Mouse (Mus musculus) hindbrain, embryonic 14.5 days (tissue): ENCODE results near the gene Arpc2. TPM values are rescaled to one million over a fixed set of nuclear protein-coding genes. Genes with fewer than 3 reads are reported as not detected.
"Not testable (repeated sequence)": the region's sequence is repeated elsewhere in the genome, so short reads cannot be mapped to it uniquely, and the experiment has no call there.

ENCODE experiments used
- ATAC-seq: fragments of 200-750 bp; cut with Nextera tagmentation; 2 replicates; pipeline ENCODE4 v1.8.0; 2017; ENCODE audit warnings: moderate number of reproducible peaks, mild to moderate bottlenecking, moderate TSS enrichment, moderate library complexity; ENCODE audit not compliant: low FRiP score
- DNase-seq: peaks from one replicate; pipeline ENCODE4 v3.0.0-alpha.2; 2015; ENCODE audit warnings: low spot score
- H3K27ac ChIP-seq: fragments of 300-500 bp; sonication (generic); 2 replicates; pipeline ENCODE4 v1.5.1; 2014; ENCODE audit warnings: mild to moderate bottlenecking, moderate library complexity
- H3K27me3 ChIP-seq: fragments of 300-500 bp; sonication (generic); 2 replicates; pipeline ENCODE4 v1.6.1; 2014; ENCODE audit warnings: mild to moderate bottlenecking, low read length, mixed read lengths; ENCODE audit not compliant: control insufficient read depth, insufficient read depth
- H3K36me3 ChIP-seq: fragments of 300-500 bp; sonication (generic); replicated peaks from 2 replicates; pipeline ENCODE4 v1.6.1; 2014; ENCODE audit not compliant: control insufficient read depth, insufficient read depth
- H3K4me1 ChIP-seq: fragments of 300-500 bp; sonication (generic); replicated peaks from 2 replicates; pipeline ENCODE4 v1.6.1; 2014; ENCODE audit warnings: antibody characterized with exemption, low read length, mixed read lengths; ENCODE audit not compliant: control insufficient read depth, insufficient read depth
- H3K4me2 ChIP-seq: fragments of 300-500 bp; sonication (generic); replicated peaks from 2 replicates; pipeline ENCODE4 v1.6.1; 2014; ENCODE audit warnings: mild to moderate bottlenecking, moderate library complexity
- H3K4me3 ChIP-seq: fragments of 300-500 bp; sonication (generic); replicated peaks from 2 replicates; pipeline ENCODE4 v1.5.1; 2014; ENCODE audit warnings: mild to moderate bottlenecking, low read length
- H3K9ac ChIP-seq: fragments of 300-500 bp; sonication (generic); 2 replicates; pipeline ENCODE4 v1.6.1; 2014
- H3K9me3 ChIP-seq: fragments of 300-500 bp; sonication (generic); 2 replicates; pipeline ENCODE4 v1.6.1; 2016; ENCODE audit warnings: low read length; ENCODE audit not compliant: control insufficient read depth
- WGBS: fragments of 180-500 bp; shearing (Covaris S2); extraction: QIAGEN DNeasy Blood & Tissue Kit; methylation state at CpG from one replicate; pipeline ENCODE4 v1.1.7; 2014; 5-methylcytosine and 5-hydroxymethylcytosine counted together
- polyA plus RNA-seq: library from polyadenylated mRNA; unstranded; fragments of >200 nt; fragmentation: Nextera tagmentation; extraction: Ambion mirVana; gene quantifications from 2 replicates; pipeline ENCODE4 v1.2.1, GENCODE M21; 2014

The Arpc2 gene
- polyA plus RNA-seq, 1 experiment from 2014 or later, result 324 TPM

GRCm38 (mm10) chr1:74284543-74285160 is 48.8 kb downstream of the Arpc2 start, which contains the start of the genes Aamp and Pnkd:
Gene Aamp (minus strand): TSS chr1:74284738.
Gene Pnkd (plus strand): TSS chr1:74284930.
- ATAC-seq (peak; percentile 98), DNase-seq (peak; percentile 99)
- H3K4me1 ChIP-seq, result peaks cover 12% of the 10 kb centered on the region; the same call in 1 of the 2 replicates
- peak within 1 kb of the TSS; percentile 82 for H3K27ac ChIP-seq
- under 1% methylated on average over 56 of the region's 56 CpGs for WGBS
- peak within 1 kb of the TSS; percentile 89 for H3K4me3 ChIP-seq
- H3K9me3 ChIP-seq, result no peaks in the 10 kb centered on the region
- H3K36me3 ChIP-seq, result peaks cover 43% of the 10 kb centered on the region
- peak within 1 kb of the TSS; percentile 87 for H3K9ac ChIP-seq
- H3K4me2 ChIP-seq, result peak within 1 kb of the TSS; percentile 82
- no peaks in the 10 kb centered on the region for H3K27me3 ChIP-seq

GRCm38 (mm10) chr1:74285212-74286010 is 49.5 kb downstream of the Arpc2 start:
- peaks cover 12% of the 10 kb centered on the region; the same call in 1 of the 2 replicates for H3K4me1 ChIP-seq
- peaks cover 35% of the 10 kb centered on the region for H3K36me3 ChIP-seq
- DNase-seq (peak; percentile 25), ATAC-seq (no peak; the same call in 1 of the 2 replicates)
- peak overlapping the region; percentile 75 for H3K4me2 ChIP-seq
- no peaks in the 10 kb centered on the region for H3K9me3 ChIP-seq
- H3K27ac ChIP-seq, result 0 out of 2 replicates have a peak overlapping the region, but pooled peaks have one; percentile 9
- peak overlapping the region; percentile 89 for H3K4me3 ChIP-seq
- no peaks in the 10 kb centered on the region for H3K27me3 ChIP-seq
- WGBS, result 6% methylated on average over 23 of the region's 23 CpGs
- H3K9ac ChIP-seq, result peak overlapping the region; percentile 67

GRCm38 (mm10) chr1:74286869-74287607 is 51.2 kb downstream of the Arpc2 start:
- 58% methylated on average over 15 of the region's 17 CpGs for WGBS
- DNase-seq, H3K27ac ChIP-seq, H3K9me3 ChIP-seq, H3K9ac ChIP-seq, H3K4me2 ChIP-seq, ATAC-seq, H3K27me3 ChIP-seq, H3K4me3 ChIP-seq: not testable (repeated sequence)
- Histone ChIP-seq H3K4me1 (peaks cover 12% of the 10 kb centered on the region; the same call in 1 of the 2 replicates), H3K36me3 (peaks cover 32% of the 10 kb centered on the region)

- H3K4me2 ChIP-seq, result no peak overlapping the region
- ATAC-seq (no peak), DNase-seq (no peak)
- no peak overlapping the region for H3K4me3 ChIP-seq
- H3K9ac ChIP-seq, result no peak overlapping the region
- H3K9me3 ChIP-seq, result no peaks in the 10 kb centered on the region
- H3K4me1 ChIP-seq, result peaks cover 6% of the 10 kb centered on the region; the same call in 1 of the 2 replicates
- H3K27ac ChIP-seq, result no peak overlapping the region
- no peaks in the 10 kb centered on the region for H3K27me3 ChIP-seq
- 82% methylated on average over 4 of the region's 4 CpGs for WGBS
- peaks cover 30% of the 10 kb centered on the region for H3K36me3 ChIP-seq
Measured at GRCm38 (mm10) chr1:74288327-74288726, 52.4 kb downstream of the Arpc2 start.

GRCm38 (mm10) chr1:74289248-74289647 is 53.4 kb downstream of the Arpc2 start:
- ATAC-seq, result no peak
- 90% methylated on average over 9 of the region's 9 CpGs for WGBS

GRCm38 (mm10) chr1:74289740-74290139 is 53.9 kb downstream of the Arpc2 start:
- no peak for ATAC-seq
- Histone ChIP-seq H3K27me3 (no peaks in the 10 kb centered on the region), H3K27ac (no peak overlapping the region), H3K9ac (no peak overlapping the region), H3K9me3 (no peaks in the 10 kb centered on the region), H3K36me3 (peaks cover 33% of the 10 kb centered on the region), H3K4me1 (no peaks in the 10 kb centered on the region; the same call in 1 of the 2 replicates), H3K4me2 (no peak overlapping the region), H3K4me3 (no peak overlapping the region)
- no peak for DNase-seq
- 84% methylated on average over 2 of the region's 2 CpGs for WGBS

More at GRCm38 (mm10) chr1:74289248-74289647, 53.4 kb downstream of the Arpc2 start:
- no peaks in the 10 kb centered on the region; the same call in 1 of the 2 replicates for H3K4me1 ChIP-seq
- no peaks in the 10 kb centered on the region for H3K9me3 ChIP-seq
- H3K4me3 ChIP-seq, result no peak overlapping the region
- DNase-seq, result no peak
- no peak overlapping the region for H3K9ac ChIP-seq
- H3K27me3 ChIP-seq, result no peaks in the 10 kb centered on the region
- H3K27ac ChIP-seq, result no peak overlapping the region
- H3K4me2 ChIP-seq, result no peak overlapping the region
- H3K36me3 ChIP-seq, result peaks cover 33% of the 10 kb centered on the region

GRCm38 (mm10) chr1:74290141-74290540 is 54.3 kb downstream of the Arpc2 start:
- Histone ChIP-seq H3K4me1 (peaks cover 3% of the 10 kb centered on the region; the same call in 1 of the 2 replicates), H3K4me2 (no peak overlapping the region), H3K9me3 (no peaks in the 10 kb centered on the region), H3K36me3 (peaks cover 33% of the 10 kb centered on the region), H3K27ac (no peak overlapping the region), H3K27me3 (no peaks in the 10 kb centered on the region), H3K9ac (no peak overlapping the region), H3K4me3 (no peak overlapping the region)
- DNase-seq (no peak), ATAC-seq (no peak)
- 91% methylated on average over 5 of the region's 5 CpGs for WGBS

- H3K27ac ChIP-seq, result no peak overlapping the region
- peaks cover 13% of the 10 kb centered on the region; the same call in 1 of the 2 replicates for H3K4me1 ChIP-seq
- DNase-seq, result no peak
- no peaks in the 10 kb centered on the region for H3K27me3 ChIP-seq
- no peak overlapping the region for H3K4me2 ChIP-seq
- H3K9ac ChIP-seq, result no peak overlapping the region
- no peaks in the 10 kb centered on the region for H3K9me3 ChIP-seq
- 87% methylated on average over 11 of the region's 11 CpGs for WGBS
- H3K36me3 ChIP-seq, result peaks cover 33% of the 10 kb centered on the region
- no peak overlapping the region for H3K4me3 ChIP-seq
- no peak for ATAC-seq
Measured at GRCm38 (mm10) chr1:74292331-74293020, 56.6 kb downstream of the Arpc2 start.
